Mouse (Mus musculus) gastrocnemius, postnatal 14 days (tissue): Measurements from ENCODE around the gene Aoc2. TPM values are rescaled to one million over a fixed set of nuclear protein-coding genes. Genes with fewer than 3 reads are reported as not detected.

Experiments
- DNase-seq: peaks from one replicate; pipeline ENCODE4 v3.0.0; 2021; ENCODE audit warnings: mixed read lengths
- intact Hi-C: fragments of 180-260 bp; cut with DNase I; formaldehyde crosslinking; loops from one replicate; pipeline ENCODE4 v1.15.1; 2025; ENCODE audit warnings: low total_unique reads
- long read RNA-seq, 2 experiments: library from polyadenylated mRNA; stranded (forward); transcript quantifications; one replicate each; pipeline ENCODE4 v2.0.0; 2021
- total RNA-seq, 2 experiments: library from RNA; stranded (reverse); gene quantifications; 2 replicates each; pipeline ENCODE4 v1.2.3; 2021

Gene Aoc2
- 1 to 10 TPM; 1.2 to 1.3 TPM for total RNA-seq
- long read RNA-seq, experiment 1, result 0 reads
- long read RNA-seq, experiment 2, result 0 reads

DNA sequence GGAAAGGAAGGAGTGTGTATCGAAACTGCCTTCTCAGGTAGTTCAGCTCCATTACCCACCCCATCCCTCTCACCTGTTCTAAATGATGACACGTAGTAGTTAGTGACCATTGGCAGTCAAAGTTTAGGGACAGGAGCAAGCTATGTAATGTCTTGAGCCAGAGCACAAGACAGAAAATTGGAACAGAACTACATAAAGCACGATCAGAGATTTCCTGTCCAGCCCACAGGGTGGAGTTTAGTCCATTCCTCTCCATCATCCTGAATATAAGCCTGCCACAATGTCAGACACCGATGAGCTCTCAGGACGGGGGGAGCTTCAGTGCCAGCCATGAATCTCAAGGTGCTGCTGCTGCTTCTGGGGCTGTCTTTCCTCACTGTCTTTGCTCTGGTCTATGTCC is at the start of gene Aoc2:
Gene Aoc2, plus strand, starts transcription at position 301 of the 400 bp plus-strand sequence.
- intact Hi-C loops, result no loop called here
- no peak for DNase-seq

DNA sequence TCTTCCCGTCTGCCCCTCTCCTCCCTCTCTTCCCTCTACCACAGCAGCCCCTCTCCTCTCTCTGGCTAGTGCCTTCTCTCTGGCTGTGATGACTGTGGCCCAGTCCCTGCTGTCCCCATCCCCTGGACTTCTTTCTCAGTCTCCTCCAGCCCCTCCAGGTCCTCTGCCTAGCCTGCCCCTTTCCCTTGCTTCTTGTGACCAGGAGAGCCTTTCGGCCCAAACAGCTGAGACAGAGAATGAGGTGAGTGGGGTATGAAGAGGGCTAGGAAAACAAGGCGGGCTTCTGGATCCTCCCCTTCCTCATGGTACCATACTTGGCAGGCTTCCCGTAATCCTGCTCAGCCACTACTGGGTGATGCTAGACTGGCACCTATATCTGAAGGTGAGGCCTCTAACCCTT is 49.6 kb upstream of the Aoc2 start:
- intact Hi-C loops, result no loop called here
- no peak for DNase-seq

DNA sequence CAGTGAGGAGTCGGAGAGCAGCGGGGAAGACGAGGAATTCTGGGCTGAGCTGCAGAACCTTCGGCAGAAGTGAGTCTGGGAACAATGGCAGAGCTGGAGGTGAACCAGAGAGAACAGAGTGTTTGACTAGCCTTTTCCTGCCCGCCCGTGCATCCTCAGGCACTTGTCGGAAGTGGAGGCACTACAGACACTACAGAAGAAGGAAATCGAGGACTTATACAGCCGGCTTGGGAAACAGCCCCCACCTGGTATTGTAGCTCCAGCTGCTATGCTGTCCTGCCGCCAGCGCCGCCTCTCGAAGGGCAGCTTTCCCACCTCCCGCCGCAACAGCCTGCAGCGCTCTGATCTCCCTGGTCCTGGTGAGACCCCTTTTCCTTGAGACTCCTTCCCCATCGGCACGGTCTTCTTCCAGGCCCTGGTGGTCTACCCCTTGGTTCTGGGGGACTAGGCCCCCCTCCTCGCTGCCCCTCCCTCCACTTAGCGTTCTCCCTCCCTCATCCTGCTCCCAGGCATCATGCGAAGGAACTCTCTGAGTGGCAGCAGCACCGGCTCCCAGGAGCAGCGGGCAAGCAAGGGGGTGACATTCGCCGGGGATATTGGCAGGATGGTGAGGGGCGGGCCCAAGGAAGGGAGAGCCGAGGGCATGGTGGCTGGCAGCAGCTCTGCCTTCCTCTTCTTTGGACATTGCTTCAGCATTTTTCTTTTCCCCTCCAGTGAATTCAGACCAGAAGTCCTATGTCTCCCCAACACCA is 48.4 kb upstream of the Aoc2 start:
- intact Hi-C loops, result no loop called here

DNA sequence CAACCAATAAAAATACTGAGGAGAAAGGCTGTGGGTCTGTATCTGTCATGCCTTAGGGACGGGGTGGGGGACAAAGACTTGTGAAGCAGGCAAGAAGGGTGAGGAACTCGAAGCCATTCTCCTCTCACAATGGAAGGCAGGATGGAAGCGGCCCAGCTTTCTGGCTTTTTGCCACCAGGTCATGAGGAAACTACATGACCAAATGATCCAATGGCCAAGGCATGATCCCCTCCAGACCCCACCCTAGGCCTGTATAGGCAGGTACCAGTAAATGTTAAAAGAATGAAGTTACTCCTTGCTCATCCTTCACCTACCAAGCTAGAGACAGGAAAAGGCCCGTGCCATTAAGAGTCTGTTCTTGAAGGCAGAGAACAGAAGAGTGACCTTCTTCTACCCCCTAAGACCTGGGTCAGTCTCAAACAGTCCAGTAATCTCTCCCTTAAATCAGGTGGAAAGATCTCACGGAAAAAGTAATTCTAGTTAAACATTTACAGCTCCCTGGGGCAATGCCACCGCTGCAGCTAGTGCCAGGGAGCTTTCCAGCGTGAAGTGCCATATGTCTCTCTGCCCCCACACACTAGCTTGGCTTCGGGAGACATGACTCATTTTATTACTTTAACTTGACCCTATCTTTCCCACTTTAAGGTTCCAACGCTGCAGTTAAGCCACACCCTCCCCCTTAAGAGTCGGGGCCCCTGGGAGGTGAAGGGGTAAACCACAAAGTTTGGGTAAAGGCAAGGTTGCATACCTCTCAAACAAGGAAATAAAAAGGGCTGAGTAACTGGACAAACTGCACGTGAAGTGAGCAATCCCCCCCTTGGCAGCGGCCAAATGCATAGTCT is 47.3 kb upstream of the Aoc2 start:
- no peak for DNase-seq
- intact Hi-C loops, result no loop called here

More for the DNA sequence above, 48.4 kb upstream of the Aoc2 start:
- DNase-seq, result no peak

GRCm38 (mm10) chr11:101278223-101279192 is 46.4 kb upstream of the Aoc2 start, which contains the start of the genes Cntd1 and Coa3:
Gene Cntd1 (plus strand): TSS chr11:101279012.
Gene Coa3 (minus strand): TSS chr11:101279114.
- DNase-seq, result peak; percentile 82
- intact Hi-C loops, result no loop called here

- no peak for DNase-seq
- intact Hi-C loops, result no loop called here
Observed at GRCm38 (mm10) chr11:101279193-101279569, 45.7 kb upstream of the Aoc2 start.

DNA sequence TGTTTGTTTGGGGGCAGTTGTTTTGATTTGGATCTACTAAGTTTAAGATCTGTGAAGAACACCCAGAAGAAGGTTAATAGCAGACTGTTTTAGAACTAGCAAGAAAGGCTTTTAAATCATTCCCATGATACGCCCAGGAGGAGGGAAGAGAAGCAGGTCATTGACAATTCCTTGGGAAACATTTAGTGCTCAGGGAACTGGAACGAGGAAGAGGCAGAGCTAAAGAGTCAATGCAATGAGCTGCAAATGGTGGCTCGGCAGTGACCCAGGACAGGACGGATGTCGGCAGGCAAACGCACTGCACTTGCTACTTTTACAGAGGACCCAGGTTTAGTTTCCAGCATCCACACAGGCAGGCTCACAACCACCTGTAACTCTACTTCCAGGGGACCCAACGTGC is 44.0 kb upstream of the Aoc2 start:
- no peak for DNase-seq
- intact Hi-C loops, result no loop called here

GRCm38 (mm10) chr11:101282896-101283295 is 42.0 kb upstream of the Aoc2 start:
- intact Hi-C loops, result no loop called here
- no peak for DNase-seq

DNA sequence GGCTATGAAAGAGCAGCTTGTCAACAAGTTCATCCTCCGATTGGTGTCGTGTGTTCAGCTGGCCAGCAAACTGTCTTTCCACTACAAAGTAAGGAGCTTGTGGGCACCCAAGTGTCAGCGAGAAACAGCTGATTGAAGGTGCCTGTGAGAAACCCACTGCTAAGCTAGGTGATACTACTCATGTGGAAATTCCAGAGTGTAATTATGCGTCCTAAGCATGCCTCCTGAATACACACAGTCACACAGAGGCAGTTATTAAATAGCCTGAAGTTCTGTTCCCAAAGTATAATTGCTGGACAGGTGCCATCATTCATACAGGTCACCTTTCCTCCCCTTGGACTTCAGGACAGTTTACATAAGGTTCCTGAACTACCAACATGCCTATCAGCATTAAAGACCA is 41.1 kb upstream of the Aoc2 start:
- intact Hi-C loops, result no loop called here

GRCm38 (mm10) chr11:101287306-101287705 is 37.6 kb upstream of the Aoc2 start:
- intact Hi-C loops, result no loop called here
- DNase-seq, result no peak

More for the DNA sequence above, 41.1 kb upstream of the Aoc2 start:
- no peak for DNase-seq

DNA sequence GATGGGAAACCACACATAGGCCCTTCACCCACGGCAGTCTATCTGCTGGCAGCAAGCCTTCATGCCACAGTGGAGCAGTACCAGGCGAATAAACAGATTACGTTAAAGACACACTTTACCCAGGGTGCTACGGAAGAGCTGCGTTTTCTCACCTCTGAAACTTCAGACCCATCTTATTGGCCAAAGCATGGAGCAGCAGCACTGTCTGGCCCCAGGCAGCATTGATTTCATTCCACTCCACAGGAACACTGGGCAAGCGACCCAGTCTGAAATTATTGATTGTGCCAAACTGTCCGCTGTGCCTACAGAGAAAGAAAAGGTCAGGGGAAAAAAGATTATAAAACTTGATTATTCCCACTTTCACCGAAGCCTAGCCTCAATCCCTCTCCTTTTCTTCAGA is 33.6 kb upstream of the Aoc2 start:
- intact Hi-C loops, result no loop called here

GRCm38 (mm10) chr11:101295191-101295590 is 29.7 kb upstream of the Aoc2 start:
- intact Hi-C loops, result no loop called here
- DNase-seq, result no peak

More for the DNA sequence above, 33.6 kb upstream of the Aoc2 start:
- no peak for DNase-seq

GRCm38 (mm10) chr11:101300881-101301280 is 24.0 kb upstream of the Aoc2 start:
- intact Hi-C loops, result loop anchor here (2.0 kb wide), 1 partner anchor 90 kb away; no protein-coding TSS in a partner anchor
- no peak for DNase-seq

GRCm38 (mm10) chr11:101301299-101302003 is 23.4 kb upstream of the Aoc2 start:
- intact Hi-C loops, result loop anchor here (2.0 kb wide), 1 partner anchor 91 kb away; no protein-coding TSS in a partner anchor
- DNase-seq, result no peak

- intact Hi-C loops, result no loop called here
Observed at GRCm38 (mm10) chr11:101302004-101302798, 22.7 kb upstream of the Aoc2 start, which contains the start of gene Becn1. Gene Becn1 (minus strand): TSS chr11:101302286.

GRCm38 (mm10) chr11:101307744-101308143 is 17.1 kb upstream of the Aoc2 start:
- no peak for DNase-seq
- intact Hi-C loops, result no loop called here

More at GRCm38 (mm10) chr11:101302004-101302798, 22.7 kb upstream of the Aoc2 start, which contains the start of gene Becn1:
- DNase-seq, result peak; percentile 97

DNA sequence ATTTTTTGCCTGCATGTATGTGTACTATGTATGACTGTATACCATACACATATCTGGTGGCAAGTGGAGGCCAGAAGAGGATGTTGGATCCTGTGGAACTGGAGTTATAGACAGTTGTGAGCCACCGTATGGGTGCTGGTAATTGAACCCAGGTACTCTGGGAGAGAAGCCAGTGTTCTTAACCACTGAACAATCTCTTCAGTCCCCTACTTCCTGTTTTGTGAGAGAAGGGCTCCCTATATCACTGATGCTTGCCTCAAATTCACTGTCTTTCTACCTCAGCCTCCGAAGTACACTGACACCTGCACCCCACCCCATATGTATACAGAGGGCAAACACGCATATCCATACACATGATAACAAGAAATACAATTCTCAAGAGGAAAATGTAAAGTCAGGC is 13.8 kb upstream of the Aoc2 start:
- intact Hi-C loops, result no loop called here
- DNase-seq, result no peak

GRCm38 (mm10) chr11:101312150-101312549 is 12.7 kb upstream of the Aoc2 start:
- no peak for DNase-seq
- intact Hi-C loops, result no loop called here
